Mouse (Mus musculus) monocyte, adult 5-6 weeks (primary cell): ENCODE results near the gene Gm17606. TPM values are rescaled to one million over a fixed set of nuclear protein-coding genes. Genes with fewer than 3 reads are reported as not detected.

Source experiments
- ATAC-seq: fragments of 153-309, 156-312 bp; replicated peaks from 2 replicates; pipeline ENCODE4 v1.8.0; 2017; ENCODE audit warnings: mild to moderate bottlenecking; ENCODE audit not compliant: low TSS enrichment, insufficient number of reproducible peaks, severe bottlenecking, poor library complexity, low FRiP score
- total RNA-seq: library from RNA; stranded (forward); fragments of 200-1000, 200-491, 200-594 nt; gene quantifications from 3 replicates; pipeline ENCODE4 v1.2.3, GENCODE M21; 2017

Gm17606 gene
- total RNA-seq, 1 experiment from 2014 or later: not detected

DNA sequence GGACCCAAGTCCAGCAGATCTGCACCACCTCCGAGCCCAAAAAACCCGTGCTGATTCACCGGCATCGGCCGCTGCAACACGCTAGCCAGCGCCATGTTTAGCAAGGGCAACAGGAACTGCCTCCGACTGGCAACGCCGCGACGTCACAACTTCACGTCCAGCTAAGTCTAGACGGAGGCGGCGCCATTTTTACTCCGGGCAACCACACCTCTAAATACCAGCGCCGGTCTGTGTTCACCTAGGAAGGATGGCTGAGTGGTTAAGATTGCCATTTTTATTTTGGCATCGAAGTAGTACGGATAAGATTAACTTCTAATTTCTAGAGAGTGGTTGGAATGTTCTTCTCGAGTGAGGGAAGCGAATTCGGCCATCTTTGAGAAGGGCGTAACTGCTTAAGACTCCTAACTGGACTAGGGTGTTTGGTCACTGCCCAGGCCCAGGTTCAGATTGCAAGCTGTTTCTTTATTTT, 22.8 kb upstream of the Gm17606 start, which contains the start of gene Psmb5:
TSS of gene Psmb5 (minus strand) at position 126 of the 469 bp plus-strand sequence.
- ATAC-seq: peak; percentile 92

DNA sequence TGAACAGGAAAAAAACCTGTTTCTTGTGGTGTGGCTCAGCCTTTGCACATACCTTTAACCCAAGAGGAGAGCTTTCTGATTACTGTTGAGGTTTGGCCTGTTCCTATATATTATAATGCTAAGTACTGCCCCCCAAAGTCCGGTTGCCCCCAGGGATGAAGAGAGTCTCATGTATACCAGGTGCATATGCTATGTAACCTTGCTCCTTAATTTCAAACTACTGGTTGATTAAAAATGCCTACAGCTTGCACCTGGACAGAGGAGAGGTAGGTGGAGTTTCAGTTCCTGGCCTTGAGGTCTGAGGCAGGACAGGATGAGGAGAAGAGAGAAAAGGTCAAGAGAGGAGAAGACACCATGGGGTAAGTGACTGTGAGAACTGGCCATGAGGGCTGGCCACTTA, 19.6 kb upstream of the Gm17606 start, which contains the start of gene Psmb11:
TSS of gene Psmb11 (plus strand) at position 301 of the 400 bp plus-strand sequence.
- no peak for ATAC-seq

DNA sequence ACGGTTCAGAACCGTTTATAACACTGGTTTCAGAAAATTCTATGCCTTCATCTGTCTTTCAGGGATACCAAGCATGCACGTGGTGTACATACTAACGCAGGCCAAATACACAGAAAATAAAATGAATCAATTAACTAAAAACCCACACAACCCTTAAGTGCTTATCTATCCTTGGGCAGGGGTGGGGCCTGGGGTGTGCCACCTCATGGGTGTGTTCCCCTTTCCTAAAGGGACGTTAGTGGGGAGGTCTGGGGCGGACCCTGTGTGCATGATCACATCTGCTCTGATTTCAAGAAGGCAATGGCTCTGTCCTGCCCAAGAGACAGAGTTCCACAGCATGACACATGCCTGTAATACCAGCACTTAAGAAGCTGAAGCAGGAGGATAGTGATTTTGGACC, 17.4 kb upstream of the Gm17606 start:
- no peak for ATAC-seq

DNA sequence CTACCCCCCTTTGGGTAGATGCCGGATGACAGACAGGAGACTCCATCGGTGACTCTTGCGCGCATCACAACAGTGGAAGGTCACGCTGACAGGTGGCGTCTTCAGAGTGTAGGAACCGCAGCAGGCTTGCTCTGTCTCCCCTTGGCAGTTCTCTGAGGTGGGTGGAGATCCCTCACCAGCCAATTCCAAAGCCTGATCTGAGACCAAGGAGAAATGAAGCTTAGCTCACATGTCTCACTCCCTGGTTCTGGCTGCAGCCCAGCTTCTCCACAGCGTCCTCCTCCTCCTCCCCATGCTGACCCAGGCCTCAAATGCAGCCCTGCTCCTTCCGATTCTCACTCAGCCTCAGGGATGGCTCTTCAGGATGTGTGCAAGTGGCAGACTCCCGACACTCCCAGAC, 15.8 kb upstream of the Gm17606 start:
- no peak for ATAC-seq

DNA sequence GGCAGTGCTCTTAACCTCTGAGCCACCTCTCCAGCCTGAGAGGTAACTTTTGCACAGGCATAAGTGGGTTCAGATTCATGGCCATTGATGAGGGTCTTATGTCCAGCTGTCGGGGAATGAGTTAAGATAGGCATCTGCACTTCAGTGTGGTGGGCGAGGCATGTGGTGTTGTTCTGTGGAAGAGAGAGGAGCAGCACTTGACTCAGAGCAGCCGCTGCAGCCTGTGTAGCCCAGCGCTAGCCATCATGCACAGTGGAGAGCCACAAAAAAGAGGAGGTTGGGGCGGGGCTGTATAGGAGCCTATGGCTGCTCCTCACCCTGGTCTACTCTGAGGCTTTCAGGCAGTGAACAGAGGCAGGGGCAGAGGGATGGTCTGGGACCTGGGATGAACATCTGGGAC, 12.6 kb upstream of the Gm17606 start:
- ATAC-seq: no peak

DNA sequence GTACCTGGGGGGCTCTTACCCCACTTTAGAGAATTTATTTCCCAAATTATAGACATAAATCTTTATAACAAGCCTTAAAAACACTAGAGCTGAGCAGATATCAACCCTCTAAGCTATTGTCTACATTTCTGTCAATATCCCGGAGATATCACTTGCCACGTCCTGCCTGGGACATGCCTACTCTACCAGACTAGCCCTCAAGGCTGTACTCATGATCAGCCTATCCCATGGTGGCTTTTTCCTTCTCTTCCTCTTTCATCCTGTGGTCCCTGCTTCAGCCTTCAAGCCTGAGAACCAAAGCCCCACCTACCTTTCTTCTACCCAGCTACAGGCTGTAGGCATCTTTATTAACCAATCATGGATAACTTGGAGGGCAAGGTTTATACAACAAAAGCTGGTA, 11.0 kb upstream of the Gm17606 start:
- ATAC-seq: no peak

DNA sequence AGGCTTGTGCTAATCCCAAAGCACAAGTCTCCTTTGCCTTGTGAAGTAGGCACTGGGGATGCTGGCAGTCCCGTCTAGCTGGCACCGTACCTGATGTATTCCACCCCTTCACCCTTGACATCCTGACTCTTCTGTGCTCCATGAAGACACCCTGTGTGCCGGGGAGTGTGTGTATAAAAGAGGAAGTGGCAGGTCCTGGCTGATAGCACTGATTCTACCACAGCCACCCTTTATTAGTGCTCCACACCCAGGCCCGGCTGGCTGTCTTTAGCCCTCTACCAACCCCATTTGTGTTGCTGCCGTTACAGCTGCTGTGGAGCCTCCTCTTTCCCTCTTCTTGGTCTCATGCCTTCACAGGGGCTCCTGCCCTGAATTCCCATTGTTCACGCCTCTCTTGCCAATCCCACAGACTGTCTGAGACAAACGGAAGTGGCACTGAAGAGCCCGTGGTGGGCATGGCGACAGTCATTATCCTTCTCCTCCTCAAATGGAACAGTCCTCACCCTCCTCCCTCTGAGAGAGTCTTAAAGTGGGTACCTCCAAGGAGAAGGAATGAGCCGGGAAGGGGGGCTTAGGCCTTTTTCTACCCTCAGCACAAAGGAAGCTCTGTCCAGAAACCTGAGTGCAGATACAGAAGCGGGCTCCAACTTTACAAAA, 10.0 kb upstream of the Gm17606 start:
- 0 out of 2 replicates have a peak, but pooled peaks have one; percentile 14 for ATAC-seq

DNA sequence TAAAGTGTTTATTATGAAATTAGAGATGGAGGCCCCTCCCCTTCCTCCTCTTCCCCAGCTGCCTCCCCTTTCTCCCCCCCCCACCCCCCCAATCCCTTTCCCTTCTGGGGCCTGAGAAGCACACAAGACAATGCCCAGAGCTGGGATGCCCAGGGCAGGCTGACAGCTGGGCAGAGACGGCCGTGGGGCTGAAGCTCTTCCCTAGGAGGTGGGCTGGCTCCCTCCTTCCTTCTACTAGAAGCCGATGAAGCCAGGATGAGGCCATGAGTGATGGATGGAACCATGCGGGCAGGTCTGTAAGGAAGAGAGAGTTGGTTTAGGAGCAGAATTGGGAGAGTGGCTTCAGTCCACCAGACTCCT, 9.5 kb upstream of the Gm17606 start:
- no peak for ATAC-seq

DNA sequence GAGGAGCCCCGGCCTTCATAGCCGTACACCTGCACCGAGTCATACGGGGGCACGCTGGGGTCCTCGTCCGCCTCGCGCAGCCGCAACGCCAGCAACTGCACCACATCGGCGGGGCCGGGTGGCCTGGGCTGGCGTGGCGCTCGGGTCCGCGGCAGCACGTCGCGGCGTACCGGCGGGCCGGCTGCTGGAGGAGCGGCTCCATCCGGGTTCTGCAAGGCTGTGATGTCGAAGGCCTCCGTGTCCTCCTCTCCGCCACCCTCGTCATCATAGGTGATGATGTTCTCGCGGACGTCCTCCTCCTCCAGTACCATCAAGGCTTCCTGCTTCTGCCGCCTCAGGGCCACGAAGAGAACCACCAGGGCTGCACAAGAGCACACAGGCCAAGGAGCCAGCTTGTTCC, 8.5 kb upstream of the Gm17606 start:
- ATAC-seq: no peak

DNA sequence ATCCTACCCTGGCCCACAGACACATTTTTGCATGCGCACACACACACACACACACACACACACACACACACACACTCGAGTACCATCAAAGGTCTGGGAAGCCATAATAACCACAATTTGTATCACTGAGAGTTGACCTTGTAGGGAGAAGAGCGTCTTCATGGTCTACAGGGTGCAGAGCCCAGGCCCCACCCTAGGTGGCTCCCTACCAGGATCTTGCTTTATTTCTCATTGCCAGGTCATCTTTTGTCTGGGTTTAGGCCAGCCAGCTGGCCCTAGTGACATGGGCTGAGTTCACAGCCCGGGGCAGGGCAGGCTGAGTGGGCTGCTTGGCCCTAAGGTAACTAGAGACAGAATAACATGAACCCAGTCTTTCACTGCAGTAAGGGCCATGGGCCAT, 6.6 kb upstream of the Gm17606 start:
- ATAC-seq: no peak

DNA sequence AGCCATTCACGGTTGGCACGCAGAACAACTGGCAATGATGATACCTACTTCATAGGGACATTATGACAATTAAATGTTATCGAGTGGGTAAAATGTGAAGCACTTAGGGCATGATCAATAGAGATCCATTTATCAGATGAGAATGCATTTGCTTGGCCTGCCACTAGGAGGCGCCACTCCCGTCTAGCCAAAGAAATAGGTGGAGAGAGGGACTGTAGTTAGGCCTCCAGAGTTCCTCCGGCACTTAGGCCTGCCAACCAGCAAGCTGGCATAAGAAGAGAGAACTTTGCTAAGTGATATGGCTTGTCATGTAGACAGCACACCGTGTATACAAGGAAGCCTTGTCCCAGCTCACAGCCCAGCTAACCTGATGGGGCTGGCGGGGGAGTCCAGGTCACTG, 3.8 kb upstream of the Gm17606 start:
- ATAC-seq: no peak

DNA sequence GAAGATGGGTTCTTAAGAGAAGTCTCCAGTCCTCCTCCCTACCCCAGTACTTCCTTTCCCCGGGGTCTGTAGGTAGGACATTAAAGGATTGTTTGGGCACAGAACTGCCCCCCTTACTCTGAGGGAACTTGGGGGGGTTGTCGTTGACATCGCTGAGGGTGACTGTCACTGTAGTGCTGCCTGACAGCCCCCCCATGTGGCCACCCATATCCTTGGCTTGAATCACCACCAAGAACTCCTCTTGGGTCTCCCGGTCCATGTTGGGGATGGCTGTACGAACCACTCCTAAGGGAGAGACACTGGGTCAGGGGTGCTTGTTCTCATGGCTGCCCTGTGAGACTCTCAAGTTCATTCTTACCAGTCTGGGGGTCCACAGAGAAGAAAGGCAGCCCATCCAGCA, 2.5 kb upstream of the Gm17606 start:
- no peak for ATAC-seq

DNA sequence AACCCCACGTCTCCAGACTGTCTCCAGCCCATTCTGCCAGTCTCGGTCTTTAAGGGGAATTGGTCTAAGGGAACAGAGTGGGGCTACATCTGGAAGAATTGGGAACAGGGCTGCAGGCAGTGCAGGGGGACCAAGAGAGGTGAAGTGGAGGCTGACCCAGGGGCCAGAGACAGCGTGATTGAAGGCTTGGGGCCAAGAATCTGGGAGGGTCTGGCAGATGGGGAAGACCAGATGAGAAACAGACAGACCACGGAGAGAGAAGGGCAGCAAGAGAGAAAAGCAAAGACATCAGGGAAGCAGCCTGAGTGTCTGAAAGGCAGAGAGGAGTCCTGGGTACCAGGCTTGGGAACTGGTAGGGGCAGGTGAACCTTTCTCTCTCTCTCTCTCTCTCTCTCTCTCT, 631 bp upstream of the Gm17606 start:
- no peak for ATAC-seq

DNA sequence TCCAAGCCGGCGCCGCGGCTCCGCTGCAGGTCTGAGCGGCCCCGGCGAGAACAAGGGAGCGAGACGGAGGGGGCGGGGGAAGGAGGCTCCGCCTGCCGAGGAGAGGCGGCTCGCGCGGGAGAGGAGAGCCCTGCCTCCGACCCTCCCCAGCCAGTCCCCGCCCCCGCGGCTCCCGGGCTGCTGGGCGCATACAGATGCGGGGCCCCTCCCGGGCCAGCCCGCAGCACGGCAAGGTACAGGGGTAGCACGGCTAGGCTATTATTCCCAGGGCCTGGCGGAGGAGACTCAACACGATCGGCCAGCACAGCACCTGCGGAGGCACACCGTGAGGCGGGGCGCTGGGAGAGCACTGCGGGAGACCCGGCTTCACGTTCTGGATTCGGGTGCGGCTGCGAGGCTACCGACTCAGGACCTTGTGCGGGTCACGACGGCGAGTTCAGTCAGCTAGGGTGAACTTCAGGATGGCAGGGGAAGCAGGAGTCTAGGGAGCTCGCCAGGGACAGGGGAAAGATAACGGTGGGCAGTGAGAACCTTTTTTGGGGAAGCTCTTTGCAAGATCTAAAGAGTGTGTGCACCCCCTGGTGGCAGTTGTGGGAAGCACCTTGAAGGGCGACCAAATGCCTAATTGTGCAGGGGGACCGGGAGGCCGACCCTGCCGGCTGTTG, 685 bp downstream of the Gm17606 start, which contains the start of gene Cdh24:
TSS of gene Cdh24 (minus strand) at position 60 of the 665 bp plus-strand sequence.
- peak; percentile 54 for ATAC-seq

DNA sequence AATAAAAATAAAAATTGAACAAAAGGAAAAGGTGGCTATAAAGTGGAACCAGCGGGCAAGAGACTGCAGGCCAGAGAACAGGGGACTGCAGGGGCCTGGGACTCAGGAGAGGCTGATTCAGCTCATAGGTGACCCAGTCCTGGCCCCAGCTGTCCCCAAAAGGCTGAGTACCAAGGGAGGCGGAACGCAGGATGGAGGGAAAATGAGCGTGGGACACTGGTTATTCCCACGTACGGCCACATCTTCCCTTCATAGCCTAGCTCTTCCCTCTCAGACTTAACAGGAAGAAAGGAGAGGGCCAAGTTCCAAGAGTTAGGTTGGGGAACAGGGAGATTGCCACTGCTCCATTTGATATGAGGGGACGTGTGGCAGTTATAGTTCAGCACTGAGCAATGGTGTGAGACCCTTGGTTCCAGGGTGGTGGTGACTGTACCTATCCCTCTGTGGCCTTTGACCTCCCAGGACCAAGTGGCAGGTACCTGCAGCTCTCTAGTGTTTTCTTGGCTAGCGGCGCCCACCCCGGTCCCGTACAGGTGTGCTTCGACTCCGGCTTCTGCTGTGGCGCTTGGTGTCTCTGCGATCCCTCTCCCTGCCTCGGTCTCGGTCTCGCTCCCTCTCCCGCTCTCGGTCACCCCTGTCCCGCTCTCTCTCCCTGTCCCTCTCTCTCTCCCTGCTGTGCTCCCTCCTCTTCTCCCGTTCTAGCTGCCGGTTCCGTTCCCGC, 1.6 kb downstream of the Gm17606 start:
- ATAC-seq: no peak

DNA sequence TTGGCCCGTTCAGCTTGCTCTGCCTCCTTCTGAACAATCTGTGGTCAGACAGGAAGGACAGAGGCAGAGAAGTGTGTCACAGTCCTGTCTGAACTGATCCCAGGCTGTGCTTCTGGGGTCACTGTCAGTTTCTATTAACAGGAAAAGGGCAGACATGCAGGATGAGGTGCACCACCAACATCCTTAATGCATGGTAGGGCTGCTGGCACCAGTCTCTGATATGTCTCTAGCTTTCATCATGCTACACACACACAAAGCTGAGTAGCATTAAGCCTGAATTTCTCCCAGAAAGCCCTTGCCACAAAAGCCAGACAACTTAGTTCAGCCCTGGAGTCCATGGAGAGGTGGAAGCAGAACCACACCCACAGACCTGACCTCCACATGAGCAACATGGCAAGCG, 2.3 kb downstream of the Gm17606 start:
- ATAC-seq: no peak

DNA sequence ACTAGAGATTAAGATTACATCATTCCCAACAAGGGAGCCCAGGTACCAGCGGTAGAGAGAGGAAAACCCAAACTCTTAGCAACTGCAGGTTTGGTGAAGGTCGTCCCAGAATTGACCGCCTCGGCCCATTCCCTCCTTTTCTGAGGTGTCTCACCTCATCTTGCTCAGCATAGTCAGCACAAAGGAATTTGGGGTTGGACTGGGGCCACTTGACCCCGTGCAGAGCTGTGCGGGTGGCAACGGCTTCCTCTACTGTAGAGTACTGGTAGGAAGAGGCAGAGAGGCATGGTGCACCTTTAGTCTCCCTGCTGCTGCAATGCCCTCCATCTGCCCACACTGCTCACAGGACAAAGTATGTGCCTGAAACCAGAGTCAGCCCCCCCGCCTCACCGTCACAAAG, 3.5 kb downstream of the Gm17606 start:
- ATAC-seq: no peak

DNA sequence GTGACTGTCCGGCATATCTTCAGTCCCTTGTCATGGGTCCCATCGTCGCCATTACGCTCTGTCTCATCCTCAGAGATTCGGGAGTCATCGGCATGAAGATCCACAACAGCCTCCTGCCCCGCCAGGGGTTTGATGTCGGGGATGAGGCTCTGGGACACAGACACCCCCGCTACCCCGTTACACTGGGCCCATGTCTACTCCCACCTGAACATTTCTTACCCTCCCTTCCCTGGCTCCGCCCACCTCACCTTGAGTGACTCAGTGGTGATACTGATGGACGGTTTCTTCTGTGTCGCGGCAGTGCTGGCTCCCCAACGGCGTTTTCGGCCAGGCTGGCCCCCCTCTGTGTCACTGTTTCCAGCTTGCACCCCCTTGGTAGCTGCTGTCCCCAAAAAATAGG, 5.7 kb downstream of the Gm17606 start:
- no peak for ATAC-seq

DNA sequence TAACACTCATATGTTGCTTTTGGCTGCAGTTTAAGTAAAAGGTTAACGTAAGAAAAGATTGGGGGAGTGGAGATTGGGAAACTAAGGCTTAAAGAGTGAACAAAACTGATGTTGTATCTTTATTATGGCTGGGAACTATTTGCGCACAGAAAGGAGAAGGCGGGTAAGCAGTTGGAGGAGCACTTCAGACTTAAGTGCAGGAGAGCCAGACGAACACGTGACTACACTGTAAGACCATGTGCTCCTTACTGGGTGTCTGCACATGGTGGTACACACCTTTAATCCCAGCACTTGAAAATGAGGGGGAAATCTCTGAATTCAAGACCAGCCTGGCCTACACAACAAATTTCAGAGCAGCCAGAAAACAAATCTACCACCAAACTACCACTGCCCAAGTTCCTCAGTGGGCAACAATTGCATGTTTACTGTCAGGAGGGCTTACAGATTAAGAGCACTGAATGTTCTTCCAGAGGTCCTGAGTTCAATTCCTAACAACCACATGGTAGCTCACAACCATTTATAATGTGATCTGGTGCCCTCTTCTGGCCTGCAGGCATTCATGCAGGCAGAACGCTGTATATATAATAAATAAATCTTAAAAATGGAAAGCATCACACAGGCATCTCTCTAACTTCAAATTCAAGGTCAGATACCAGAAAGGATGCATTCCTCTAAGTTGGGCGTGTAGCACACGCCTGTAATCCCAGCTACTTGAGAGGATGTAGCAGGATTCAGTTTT, 6.3 kb downstream of the Gm17606 start:
- no peak for ATAC-seq
